Mouse (Mus musculus) layer of hippocampus, adult 18-20 months (tissue): ENCODE data around the gene Srxn1. TPM values are rescaled to one million over a fixed set of nuclear protein-coding genes. Genes with fewer than 3 reads are reported as not detected.

ENCODE experiments used
- DNase-seq, 2 experiments: peaks; one replicate each; pipeline ENCODE4 v3.0.0; 2022; ENCODE audit warnings: low spot score in 2 of 2
- total RNA-seq, 2 experiments: library from RNA; stranded (reverse); gene quantifications; 2 replicates each; pipeline ENCODE4 v1.2.3; 2021

Srxn1 gene
- total RNA-seq, 2 experiments from 2014 or later: 74.1 to 84.4 TPM

GRCm38 (mm10) chr2:152089078-152089477, 16.2 kb upstream of the Srxn1 start:
- peak in 1 of 2 experiments; percentile 88 for DNase-seq

DNA sequence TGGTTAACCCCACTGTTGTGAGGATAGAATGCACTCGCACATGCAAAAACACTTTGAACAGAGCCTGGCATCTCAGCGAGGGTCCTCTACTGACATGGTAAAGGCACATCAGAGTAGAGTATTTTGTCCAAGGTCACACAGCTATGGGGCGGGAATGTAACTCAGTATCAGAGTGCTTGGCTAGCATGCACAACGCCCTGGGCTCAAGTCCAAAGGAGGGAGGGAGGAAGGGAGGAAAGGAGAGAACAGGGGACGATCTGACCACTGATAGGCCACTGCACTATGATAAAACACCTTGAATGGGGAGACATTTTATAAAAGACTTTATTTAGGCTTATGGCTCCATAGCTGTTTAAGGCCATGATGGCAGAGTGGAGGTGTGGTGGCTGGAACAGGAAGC, 15.7 kb upstream of the Srxn1 start:
- no peak for DNase-seq

GRCm38 (mm10) chr2:152090486-152090885, 14.8 kb upstream of the Srxn1 start:
- no peak for DNase-seq

DNA sequence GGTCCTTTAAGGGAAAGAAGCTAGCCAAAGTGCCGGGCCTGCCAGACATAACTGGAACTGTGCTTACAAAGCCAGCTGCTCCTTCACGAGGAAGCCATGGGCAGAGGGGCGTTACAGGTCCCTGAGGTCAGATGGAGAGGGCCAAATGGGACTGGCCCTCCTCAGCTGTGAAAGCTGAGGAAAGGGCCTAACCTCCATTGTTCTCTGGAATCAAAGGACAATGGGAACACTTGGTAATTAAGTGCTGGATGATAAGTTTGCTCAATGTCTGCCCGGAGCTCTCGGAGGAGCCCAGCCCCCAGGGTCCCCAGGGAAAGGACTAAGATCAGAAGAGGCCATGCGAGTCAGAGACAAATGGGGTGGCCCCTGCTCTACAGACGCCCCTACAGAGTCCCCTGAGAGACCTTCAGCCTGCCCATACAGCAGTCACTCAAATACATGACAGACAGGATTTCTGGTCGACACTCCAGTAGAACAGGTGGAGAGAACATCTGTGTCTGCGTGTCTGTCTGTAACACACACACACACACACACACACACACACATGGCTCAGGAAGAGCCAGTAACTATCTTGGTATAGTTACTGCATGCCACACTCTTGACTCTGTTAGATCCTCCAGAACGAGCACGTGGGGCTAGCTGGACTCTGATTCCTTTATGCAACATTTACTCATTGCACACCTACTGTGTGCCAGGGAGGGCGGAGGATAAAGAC, 13.8 kb upstream of the Srxn1 start:
- no peak for DNase-seq

- no peak for DNase-seq
These were observed 12.4 kb upstream of the Srxn1 start for GRCm38 (mm10) chr2:152092927-152093326.

DNA sequence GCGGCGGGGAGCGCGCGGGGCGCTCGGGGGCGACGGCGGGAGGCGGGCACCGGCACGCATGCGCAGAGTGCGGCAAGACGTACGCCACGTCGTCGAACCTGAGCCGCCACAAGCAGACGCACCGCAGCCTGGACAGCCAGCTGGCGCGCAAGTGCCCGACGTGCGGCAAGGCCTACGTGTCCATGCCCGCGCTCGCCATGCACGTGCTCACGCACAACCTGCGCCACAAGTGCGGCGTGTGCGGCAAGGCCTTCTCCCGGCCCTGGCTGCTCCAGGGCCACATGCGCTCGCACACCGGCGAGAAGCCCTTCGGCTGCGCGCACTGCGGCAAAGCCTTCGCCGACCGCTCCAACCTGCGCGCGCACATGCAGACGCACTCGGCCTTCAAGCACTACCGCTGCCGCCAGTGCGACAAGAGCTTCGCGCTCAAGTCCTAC, 11.9 kb upstream of the Srxn1 start:
- DNase-seq: peak in 1 of 2 experiments; percentile 64

- no peak for DNase-seq
These were observed 10.3 kb upstream of the Srxn1 start for GRCm38 (mm10) chr2:152094856-152095545.

GRCm38 (mm10) chr2:152096922-152097321, 8.4 kb upstream of the Srxn1 start:
- no peak for DNase-seq

DNA sequence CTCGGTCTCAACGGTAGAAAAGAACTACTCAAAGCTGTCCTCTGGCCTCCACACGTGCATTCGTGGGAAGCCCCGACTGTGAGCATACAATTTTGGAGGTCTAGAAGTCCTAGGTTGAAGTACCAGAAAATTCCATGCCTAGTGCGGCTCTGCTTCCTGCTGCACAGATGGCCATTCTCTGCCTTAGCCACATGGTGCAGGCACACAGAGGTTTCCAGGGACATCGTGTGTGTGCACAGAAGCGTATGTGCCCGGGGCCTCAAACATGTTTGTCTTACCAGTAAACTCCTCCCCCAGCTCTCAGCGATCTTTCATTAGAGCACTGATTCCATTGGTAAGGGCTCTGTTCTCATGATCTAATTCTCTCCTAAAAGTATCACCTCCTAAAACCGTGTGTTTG, 7.4 kb upstream of the Srxn1 start:
- DNase-seq: peak in 1 of 2 experiments; percentile 70

GRCm38 (mm10) chr2:152099538-152099937, 5.8 kb upstream of the Srxn1 start:
- no peak for DNase-seq

DNA sequence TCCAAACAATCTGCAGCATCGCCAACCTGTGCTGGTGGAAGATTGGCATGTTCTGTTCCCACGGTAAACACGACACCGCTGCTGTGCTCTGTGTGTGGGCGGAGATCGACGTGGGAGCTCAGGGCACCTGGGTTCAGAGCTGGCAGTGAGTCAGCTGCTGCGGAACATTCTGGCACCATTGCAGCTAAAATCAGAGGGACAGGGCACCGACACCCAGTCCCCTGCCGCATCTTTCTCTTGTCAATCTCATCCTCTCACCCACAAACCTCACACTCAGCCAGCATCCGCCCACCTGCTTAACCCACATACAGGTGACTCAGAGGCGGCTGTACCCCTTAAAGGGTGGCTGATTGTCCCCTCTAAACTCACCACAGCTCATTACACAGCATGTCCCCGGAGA, 3.6 kb upstream of the Srxn1 start:
- peak in 1 of 2 experiments; percentile 74 for DNase-seq

DNA sequence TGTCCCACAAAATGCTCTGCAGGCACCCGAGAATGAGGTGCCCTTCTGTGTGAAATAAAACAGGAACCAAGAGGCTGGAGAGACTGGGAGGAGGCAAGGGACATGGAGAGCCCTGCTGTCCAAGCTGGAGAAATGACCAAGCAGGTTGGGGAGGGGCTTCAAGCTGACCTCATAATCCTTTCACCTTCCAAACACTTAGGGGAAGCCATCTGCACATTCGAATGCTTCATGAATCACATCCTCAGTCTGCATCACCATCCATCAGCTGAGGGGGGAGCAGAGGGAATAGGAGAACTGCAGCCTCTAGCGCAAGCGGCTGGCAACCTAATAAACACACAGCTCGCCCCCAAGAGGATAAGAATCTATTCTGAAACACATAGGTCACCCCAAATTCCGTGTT, 2.9 kb upstream of the Srxn1 start:
- DNase-seq: peak in 1 of 2 experiments; percentile 65

DNA sequence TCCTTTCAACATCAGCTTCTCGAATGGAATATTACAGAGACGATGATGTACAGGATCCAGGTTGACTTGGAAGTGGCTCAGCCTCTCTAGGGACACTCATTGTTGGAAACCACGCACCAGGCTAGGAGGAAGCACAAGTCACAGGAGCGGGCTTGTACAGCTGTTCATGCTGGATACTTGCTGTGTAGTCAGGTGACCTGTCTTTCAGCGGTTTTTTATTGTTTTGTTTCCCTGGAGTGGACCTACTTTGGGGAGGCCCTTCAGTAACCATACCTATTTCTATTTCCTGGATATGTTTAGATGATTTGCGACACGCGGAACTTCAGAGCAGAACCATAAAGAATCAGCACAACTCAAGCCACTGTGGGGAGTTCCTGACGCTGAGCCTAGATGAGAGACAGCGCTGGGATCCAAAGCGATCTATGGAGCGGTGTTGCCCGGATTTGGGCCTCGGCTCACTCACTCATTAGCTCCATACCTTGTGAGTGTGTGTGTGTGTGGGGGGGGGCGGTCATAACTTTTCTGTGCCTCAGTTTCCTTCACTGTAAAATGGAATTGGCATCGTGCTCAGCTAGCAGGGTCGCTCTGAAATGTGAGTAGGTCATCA, 502 bp upstream of the Srxn1 start:
- no peak for DNase-seq

- no peak for DNase-seq
These were observed 894 bp downstream of the Srxn1 start for GRCm38 (mm10) chr2:152106225-152106595.

DNA sequence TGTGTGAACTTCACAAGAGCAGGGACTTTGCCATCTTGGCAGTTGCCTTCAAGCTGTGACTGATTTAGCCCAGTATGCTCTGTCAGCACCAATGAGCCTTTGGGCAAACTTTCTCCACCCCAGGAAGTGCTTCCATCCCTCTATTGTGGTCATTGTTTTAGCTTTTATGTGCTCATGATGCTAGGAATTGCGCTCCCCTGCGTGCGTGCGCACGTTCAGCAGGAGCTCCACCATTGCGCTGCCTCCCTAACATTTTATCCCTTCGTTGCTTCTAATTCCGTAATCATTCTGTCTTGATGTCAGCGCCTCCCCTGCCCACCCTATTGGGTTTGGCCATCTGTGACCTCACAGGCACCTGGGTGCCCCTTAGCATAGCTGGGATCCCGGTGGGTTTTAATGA, 1.3 kb downstream of the Srxn1 start:
- peak in 1 of 2 experiments; percentile 3 for DNase-seq

- DNase-seq: no peak
These were observed 3.4 kb downstream of the Srxn1 start for GRCm38 (mm10) chr2:152108702-152109101.

DNA sequence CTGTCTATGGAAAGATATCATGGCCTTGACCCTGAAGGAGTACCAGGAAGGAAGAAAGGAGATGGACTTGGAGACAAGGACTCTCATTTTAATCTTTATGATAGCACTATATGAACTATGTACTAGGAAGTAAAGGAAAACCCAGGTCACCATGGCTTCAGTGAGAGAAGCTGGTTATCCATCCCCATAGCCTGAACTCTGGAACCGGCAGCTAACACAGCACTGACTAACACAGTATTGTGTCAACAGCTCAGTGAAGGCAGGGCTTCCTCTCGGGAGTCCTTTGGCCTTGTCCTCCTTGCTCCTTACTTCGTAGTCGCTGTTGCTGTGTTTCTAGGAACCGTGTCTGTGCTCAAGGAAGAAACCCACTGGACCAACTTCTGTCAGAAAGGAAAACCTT, 4.1 kb downstream of the Srxn1 start:
- DNase-seq: no peak

GRCm38 (mm10) chr2:152111311-152111710, 6.0 kb downstream of the Srxn1 start:
- no peak for DNase-seq

GRCm38 (mm10) chr2:152111920-152112319, 6.6 kb downstream of the Srxn1 start:
- DNase-seq: peak; percentile 86 to 96

DNA sequence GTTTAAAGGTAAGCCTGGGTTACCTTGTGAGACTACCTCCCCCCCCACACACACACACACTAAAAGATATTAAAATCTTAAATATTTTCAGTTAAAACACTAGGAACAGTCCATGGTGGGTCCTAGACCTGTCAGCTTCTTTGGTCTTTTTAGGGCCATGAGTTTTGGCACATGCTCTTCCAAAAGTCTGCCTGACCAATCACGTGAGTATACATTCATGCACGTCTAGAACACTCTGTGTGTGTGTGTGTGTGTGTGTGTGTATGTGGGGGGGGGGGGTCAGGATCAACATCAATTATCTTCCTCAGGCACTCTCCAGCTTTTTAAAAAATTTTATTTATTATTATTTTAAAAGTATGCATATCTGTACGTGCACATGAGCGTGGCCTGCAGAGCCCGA, 7.2 kb downstream of the Srxn1 start:
- no peak for DNase-seq

- DNase-seq: peak in 1 of 2 experiments; percentile 65
These were observed 7.7 kb downstream of the Srxn1 start for GRCm38 (mm10) chr2:152112970-152113369.
